Mouse (Mus musculus) brain, adult 2 months (tissue): Measurements from ENCODE around the gene Acad12.
"Not testable (repeated sequence)": the region's sequence is repeated elsewhere in the genome, so short reads cannot be mapped to it uniquely, and the experiment has no call there.

Source experiments
- DNase-seq: peaks from one replicate; pipeline ENCODE4 v3.0.0; 2011; ENCODE audit warnings: low read depth, low spot score

Gene Acad12

GRCm38 (mm10) chr5:121612036-121612435 is 6.7 kb downstream of the Acad12 start:
- DNase-seq, result no peak

- DNase-seq, result not testable (repeated sequence)
These were observed 9.1 kb downstream of the Acad12 start for GRCm38 (mm10) chr5:121609556-121610135.

GRCm38 (mm10) chr5:121606151-121606550 is 12.6 kb downstream of the Acad12 start:
- DNase-seq, result peak; percentile 76

- not testable (repeated sequence) for DNase-seq
These were observed 14.9 kb downstream of the Acad12 start for GRCm38 (mm10) chr5:121603815-121604214.

GRCm38 (mm10) chr5:121601547-121602299 is 17.0 kb downstream of the Acad12 start:
- peak; percentile 95 for DNase-seq

GRCm38 (mm10) chr5:121598871-121599610 is 19.7 kb downstream of the Acad12 start:
- DNase-seq, result no peak

GRCm38 (mm10) chr5:121597991-121598537 is 20.7 kb downstream of the Acad12 start:
- DNase-seq, result no peak

GRCm38 (mm10) chr5:121597332-121597731 is 21.4 kb downstream of the Acad12 start:
- no peak for DNase-seq

- no peak for DNase-seq
These were observed 22.5 kb downstream of the Acad12 start for GRCm38 (mm10) chr5:121596226-121596625.

GRCm38 (mm10) chr5:121595758-121596157 is 23.0 kb downstream of the Acad12 start:
- no peak for DNase-seq

- DNase-seq, result no peak
These were observed 23.9 kb downstream of the Acad12 start for GRCm38 (mm10) chr5:121594714-121595313.

- DNase-seq, result peak; percentile 87
These were observed 25.0 kb downstream of the Acad12 start, which contains the start of gene Aldh2 for GRCm38 (mm10) chr5:121593451-121594401. Gene Aldh2, minus strand, starts transcription at chr5:121593824.

GRCm38 (mm10) chr5:121592816-121593407 is 25.8 kb downstream of the Acad12 start:
- DNase-seq, result no peak

- peak; percentile 12 for DNase-seq
These were observed 26.5 kb downstream of the Acad12 start for GRCm38 (mm10) chr5:121592064-121592815.

- peak; percentile 25 for DNase-seq
These were observed 27.2 kb downstream of the Acad12 start for GRCm38 (mm10) chr5:121591417-121592063.

GRCm38 (mm10) chr5:121589928-121590327 is 28.8 kb downstream of the Acad12 start:
- no peak for DNase-seq

GRCm38 (mm10) chr5:121586400-121587039 is 32.2 kb downstream of the Acad12 start:
- peak; percentile 88 for DNase-seq

GRCm38 (mm10) chr5:121585699-121586098 is 33.0 kb downstream of the Acad12 start:
- DNase-seq, result peak; percentile 31
